ENCODE assay signal across 19 mouse cellular contexts in the genomic region with DNA sequence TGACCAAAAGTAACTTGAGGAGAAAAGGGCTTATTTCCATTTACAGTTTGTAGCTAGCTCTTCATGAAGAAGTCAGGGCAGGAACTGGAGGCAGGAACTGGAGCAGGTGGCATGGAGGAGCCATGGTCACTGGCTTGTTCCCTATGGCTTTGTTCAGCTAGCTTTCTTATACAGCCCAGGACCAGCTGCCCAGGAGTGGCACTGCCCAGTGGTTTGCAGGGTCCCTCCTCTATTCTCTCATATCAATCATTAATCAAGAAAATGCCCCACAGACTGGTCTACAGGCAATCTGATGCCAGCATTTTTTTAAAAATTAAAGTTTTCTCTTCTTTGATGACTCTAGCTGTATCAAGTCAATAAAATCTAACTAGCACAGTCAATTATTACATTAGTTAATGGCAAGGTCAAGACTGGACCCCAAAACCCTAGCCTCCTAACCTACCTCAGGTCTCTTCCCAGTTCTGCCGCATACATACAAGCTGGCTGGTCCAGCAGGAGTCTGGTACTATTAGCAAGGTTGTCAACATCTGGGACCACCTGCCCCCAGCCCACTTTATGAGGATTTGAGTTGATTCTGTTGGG. TPM values are rescaled to one million over a fixed set of nuclear protein-coding genes. Genes with fewer than 3 reads are reported as not detected.
DNase-seq lines count a peak whose midpoint lies in the region; ATAC-seq and TF ChIP-seq lines count a peak whose summit lies in the region.
"Had no signal": no experiment of that assay in that cellular context is flagged by ENCODE, and none has a peak within 500 bp of the region (broad histone marks: within the 10 kb centered on the region; RNA-seq: fewer than 3 reads in every experiment).

No protein-coding gene starts in this region.

- no peak overlapping the region for H3K9ac ChIP-seq in forebrain, embryonic 12.5 days
- no peak overlapping the region for H3K9ac ChIP-seq in midbrain, postnatal 0 days (replicated peaks; ENCODE audit: low read length, poor library complexity, severe bottlenecking)
- H3K9ac ChIP-seq: embryonic facial prominence, embryonic 15.5 days; liver, embryonic 13.5 days had no signal

- no peaks in the 10 kb centered on the region for H3K9me3 ChIP-seq in forebrain, embryonic 12.5 days
- no peaks in the 10 kb centered on the region for H3K9me3 ChIP-seq in forebrain, embryonic 10.5 days
- H3K9me3 ChIP-seq in midbrain, postnatal 0 days (ENCODE audit: low read length), result no peaks in the 10 kb centered on the region
- H3K9me3 ChIP-seq: embryonic facial prominence, embryonic 15.5 days; heart, embryonic 10.5 days; limb, embryonic 12.5 days; liver, embryonic 13.5 days had no signal

- no peak for ATAC-seq in forebrain, embryonic 12.5 days (ENCODE audit: low FRiP score)
- ATAC-seq in midbrain, postnatal 0 days (ENCODE audit: low FRiP score), result no peak
- ATAC-seq: inflammation-experienced regulatory T-cells, adult 6 months had no signal

- no peaks in the 10 kb centered on the region for H3K36me3 ChIP-seq in forebrain, embryonic 12.5 days (replicated peaks)
- no peaks in the 10 kb centered on the region for H3K36me3 ChIP-seq in forebrain, embryonic 10.5 days (replicated peaks)
- H3K36me3 ChIP-seq in midbrain, postnatal 0 days (ENCODE audit: insufficient read depth, low read length), result no peaks in the 10 kb centered on the region
- H3K36me3 ChIP-seq: embryonic facial prominence, embryonic 15.5 days; heart, embryonic 10.5 days; limb, embryonic 12.5 days; liver, embryonic 13.5 days had no signal

- H3K4me3 ChIP-seq in forebrain, embryonic 12.5 days (replicated peaks), result no peak overlapping the region
- no peak overlapping the region for H3K4me3 ChIP-seq in forebrain, embryonic 10.5 days
- peak overlapping the region; percentile 64; the same call in 1 of the 2 replicates for H3K4me3 ChIP-seq in midbrain, postnatal 0 days (ENCODE audit: low read depth, low read length)

- peaks cover 15% of the 10 kb centered on the region for H3K4me1 ChIP-seq in forebrain, embryonic 12.5 days
- H3K4me1 ChIP-seq in forebrain, embryonic 10.5 days, result peaks cover 20% of the 10 kb centered on the region
- H3K4me1 ChIP-seq in midbrain, postnatal 0 days (ENCODE audit: insufficient read depth, low read length), result peaks cover 13% of the 10 kb centered on the region; the same call in 1 of the 2 replicates

- no peak for DNase-seq in forebrain, embryonic 10.5 days (ENCODE audit: extremely low spot score, low spot score)
- DNase-seq in kidney, adult 18-20 months, result peak; percentile 24
- no peak for DNase-seq in kidney, postnatal 4 days
- peak; percentile 17 for DNase-seq in kidney, postnatal 10 days
- no peak for DNase-seq in midbrain, postnatal 0 days (ENCODE audit: low spot score)
- no peak for DNase-seq in Muller cell, postnatal 12 days (ENCODE audit: inconsistent ontology term)
- no peak for DNase-seq in urinary bladder, adult 2 months (ENCODE audit: low spot score)
- DNase-seq: embryo, embryonic 11 days; gastrocnemius, postnatal 14 days; heart, postnatal 10 days; liver, embryonic 13.5 days; thymus, postnatal 4 days had no signal

- TF ChIP-seq CTCF in midbrain, postnatal 0 days (IDR thresholded peaks at IDR 0.05), result no peak

- no peak overlapping the region for H3K27ac ChIP-seq in forebrain, embryonic 12.5 days
- H3K27ac ChIP-seq in forebrain, embryonic 10.5 days, result no peak overlapping the region
- no peak overlapping the region for H3K27ac ChIP-seq in midbrain, postnatal 0 days (ENCODE audit: low read depth, low read length)
- H3K27ac ChIP-seq: embryonic facial prominence, embryonic 15.5 days; limb, embryonic 12.5 days; liver, embryonic 13.5 days had no signal

- peaks cover 10% of the 10 kb centered on the region; the same call in 1 of the 2 replicates for H3K27me3 ChIP-seq in forebrain, embryonic 12.5 days
- H3K27me3 ChIP-seq in forebrain, embryonic 10.5 days (ENCODE audit: poor library complexity, severe bottlenecking), result peaks cover 46% of the 10 kb centered on the region
- no peaks in the 10 kb centered on the region for H3K27me3 ChIP-seq in midbrain, postnatal 0 days (ENCODE audit: insufficient read depth, low read length)
- H3K27me3 ChIP-seq: embryonic facial prominence, embryonic 15.5 days had no signal

- 100% methylated on average over 1 of the region's 1 CpGs for WGBS in forebrain, embryonic 12.5 days
- 88% methylated on average over 1 of the region's 1 CpGs for WGBS in forebrain, embryonic 10.5 days
- WGBS in midbrain, postnatal 0 days, result 97% methylated on average over 1 of the region's 1 CpGs

- H3K4me2 ChIP-seq in forebrain, embryonic 12.5 days, result peak overlapping the region; percentile 98
- peak overlapping the region; percentile 98 for H3K4me2 ChIP-seq in midbrain, postnatal 0 days (ENCODE audit: low read depth, low read length, poor library complexity, severe bottlenecking)

RNA-seq across cellular contexts. Expression of a gene that starts 0.9 kb away (rescaled TPM):
- 78.8 and 80.8 TPM in 2 replicates for polyA plus RNA-seq in forebrain, embryonic 12.5 days (2016; fragmentation: Nextera tagmentation; extraction: Ambion mirVana)
- polyA plus RNA-seq in forebrain, embryonic 10.5 days (2016; fragmentation: Nextera tagmentation; extraction: Ambion mirVana), result 66.8 and 79.2 TPM in 2 replicates
- total RNA-seq in midbrain, postnatal 0 days (2014; rRNA removed), result 17.7 and 24.1 TPM in 2 replicates
- 29.8 and 32.8 TPM in 2 replicates for polyA plus RNA-seq in midbrain, postnatal 0 days (2015; fragmentation: Nextera tagmentation; extraction: Ambion mirVana)
- 19.6 and 22.2 TPM in 2 replicates for polyA plus RNA-seq in urinary bladder, adult 2 months (2012; rRNA removed)

RNA-seq across cellular contexts. Expression of a gene that starts 1.4 kb away (rescaled TPM):
- 9.1 and 10.2 TPM in 2 replicates for polyA plus RNA-seq in forebrain, embryonic 12.5 days (2016; fragmentation: Nextera tagmentation; extraction: Ambion mirVana)
- 4.0 and 5.8 TPM in 2 replicates for polyA plus RNA-seq in forebrain, embryonic 10.5 days (2016; fragmentation: Nextera tagmentation; extraction: Ambion mirVana)
- 35.0 TPM in 2 replicates for total RNA-seq in midbrain, postnatal 0 days (2014; rRNA removed)
- polyA plus RNA-seq in midbrain, postnatal 0 days (2015; fragmentation: Nextera tagmentation; extraction: Ambion mirVana), result 19.3 and 19.7 TPM in 2 replicates
- polyA plus RNA-seq in urinary bladder, adult 2 months (2012; rRNA removed), result 0.07 and 0.21 TPM in 2 replicates
- total RNA-seq: adrenal gland, adult 18-20 months; gastrocnemius, postnatal 14 days; MEL had no signal
- polyA plus RNA-seq: inflammation-experienced regulatory T-cells, adult 6 months had no signal

Comparison
In these comparisons a context has a peak if more than half of its experiments do, and no peak if none do; other contexts are left out.
1. DNase-seq: peak in kidney, adult 18-20 months (single experiment) and kidney, postnatal 10 days (single experiment); none in forebrain, embryonic 10.5 days (single experiment), kidney, postnatal 4 days (0 of 2), midbrain, postnatal 0 days (single experiment), Muller cell, postnatal 12 days (single experiment) and urinary bladder, adult 2 months (single experiment).